Mouse (Mus musculus): ENCODE measurements at regions not wholly inside any gene's neighbourhood (a gene's known extent, or its start where the extent isn't known, plus 50 kb on each side); places are given as distances from the start of the nearest gene placed in this dataset.

DNA sequence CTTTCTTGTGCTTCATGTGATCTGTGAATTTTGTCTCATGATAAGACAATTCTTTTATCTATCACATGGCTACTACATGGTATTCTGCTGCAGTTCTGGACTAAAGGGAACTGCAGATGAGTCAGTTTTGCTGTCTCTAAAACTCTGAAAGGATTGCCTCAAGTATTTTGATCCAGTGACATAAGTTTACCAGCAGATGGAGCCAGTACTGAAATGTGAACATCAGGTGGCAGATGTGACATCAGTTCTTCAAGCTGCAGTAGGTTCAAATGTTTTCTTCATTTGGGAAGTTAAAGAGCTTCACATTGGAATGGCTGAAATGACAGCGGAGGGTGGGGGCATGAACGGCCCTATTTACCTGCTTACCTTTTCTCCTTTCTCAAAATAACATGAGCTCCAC, 170.0 kb upstream of the Ift57 start:
- peak; percentile 35 for DNase-seq
- Histone ChIP-seq H3K4me3 (ENCODE audit: low read depth, low read length) (no peak overlapping the region), H3K27ac (ENCODE audit: low read depth, low read length) (no peak overlapping the region), H3K4me1 (ENCODE audit: insufficient read depth) (no peaks in the 10 kb centered on the region), H3K27me3 (ENCODE audit: insufficient read depth, low read length) (no peaks in the 10 kb centered on the region), H3K36me3 (ENCODE audit: insufficient read depth) (no peaks in the 10 kb centered on the region), H3K4me2 (ENCODE audit: low read depth) (no peak overlapping the region), H3K9me3 (ENCODE audit: low read length) (no peaks in the 10 kb centered on the region), H3K9ac (no peak overlapping the region)
- ATAC-seq = no peak
- peak; percentile 64 for TF ChIP-seq CTCF (IDR thresholded peaks at IDR 0.05; ENCODE audit: low read depth)
- 79% methylated on average over 2 of the region's 2 CpGs for WGBS

DNA sequence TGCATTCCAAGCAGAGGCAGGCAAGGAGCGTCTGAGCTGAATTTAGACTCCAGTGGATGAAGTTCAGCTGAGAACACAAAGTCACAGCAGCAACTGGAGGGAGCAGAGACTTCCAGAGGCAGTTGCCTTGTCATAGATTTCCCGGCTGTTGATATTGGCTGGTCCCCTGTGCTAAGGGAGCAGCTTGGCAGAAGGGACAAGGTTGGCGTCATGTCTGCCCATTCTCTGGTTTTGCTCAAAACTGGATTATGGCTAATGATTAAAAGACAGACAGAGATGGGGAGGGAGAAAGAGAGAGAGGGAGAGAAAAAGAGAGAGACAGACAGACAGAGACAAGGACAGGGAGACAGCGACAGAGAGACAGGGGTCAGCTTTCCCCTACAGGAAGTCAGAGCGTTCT, 169.0 kb upstream of the Ift57 start:
- Histone ChIP-seq H3K36me3 (ENCODE audit: insufficient read depth) (no peaks in the 10 kb centered on the region), H3K27ac (ENCODE audit: low read depth, low read length) (no peak overlapping the region), H3K9ac (no peak overlapping the region), H3K4me2 (ENCODE audit: low read depth) (no peak overlapping the region), H3K9me3 (ENCODE audit: low read length) (no peaks in the 10 kb centered on the region), H3K4me3 (ENCODE audit: low read depth, low read length) (no peak overlapping the region), H3K4me1 (ENCODE audit: insufficient read depth) (no peaks in the 10 kb centered on the region), H3K27me3 (ENCODE audit: insufficient read depth, low read length) (no peaks in the 10 kb centered on the region)
- WGBS = 90% methylated on average over 5 of the region's 5 CpGs
- DNase-seq = no peak
- TF ChIP-seq CTCF (IDR thresholded peaks at IDR 0.05; ENCODE audit: low read depth) = no peak
- ATAC-seq = no peak

DNA sequence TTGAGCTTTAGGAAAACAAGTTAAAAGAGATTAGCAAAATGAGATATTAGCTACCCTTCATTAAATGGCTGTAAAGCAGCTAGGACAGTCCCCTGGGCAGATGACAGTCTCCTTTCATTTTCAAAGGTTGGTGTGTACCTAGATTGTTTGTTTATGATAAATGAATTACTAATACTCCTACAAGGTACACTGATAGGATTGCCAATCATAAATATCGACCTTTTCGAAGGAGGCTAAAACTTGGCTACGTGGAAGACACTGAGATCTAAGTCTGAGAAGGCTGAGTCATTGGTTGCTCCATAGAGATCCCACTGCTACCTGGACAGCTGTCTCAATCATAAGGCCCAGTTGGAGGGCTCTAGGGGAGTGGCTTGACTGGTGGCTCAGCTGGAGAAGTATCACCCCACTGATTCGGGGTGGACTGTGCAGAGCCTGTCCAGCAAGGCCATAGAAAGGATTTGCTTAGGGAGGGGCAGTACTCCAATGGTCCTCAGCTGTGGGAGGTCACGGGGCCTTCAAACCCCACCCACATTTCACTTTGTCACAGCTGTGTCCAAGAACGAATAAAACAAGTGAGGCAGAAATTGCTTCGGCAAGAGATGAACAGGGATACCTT, 166.9 kb upstream of the Ift57 start:
- WGBS = 80% methylated on average over 7 of the region's 7 CpGs
- H3K9ac ChIP-seq = no peak overlapping the region
- no peaks in the 10 kb centered on the region for H3K27me3 ChIP-seq (ENCODE audit: insufficient read depth, low read length)
- H3K4me1 ChIP-seq (ENCODE audit: insufficient read depth) = no peaks in the 10 kb centered on the region
- ATAC-seq (no peak), DNase-seq (no peak)
- H3K27ac ChIP-seq (ENCODE audit: low read depth, low read length) = no peak overlapping the region
- TF ChIP-seq CTCF (IDR thresholded peaks at IDR 0.05; ENCODE audit: low read depth) = no peak
- no peaks in the 10 kb centered on the region for H3K36me3 ChIP-seq (ENCODE audit: insufficient read depth)
- H3K4me2 ChIP-seq (ENCODE audit: low read depth) = no peak overlapping the region
- H3K9me3 ChIP-seq (ENCODE audit: low read length) = no peaks in the 10 kb centered on the region
- no peak overlapping the region for H3K4me3 ChIP-seq (ENCODE audit: low read depth, low read length)

DNA sequence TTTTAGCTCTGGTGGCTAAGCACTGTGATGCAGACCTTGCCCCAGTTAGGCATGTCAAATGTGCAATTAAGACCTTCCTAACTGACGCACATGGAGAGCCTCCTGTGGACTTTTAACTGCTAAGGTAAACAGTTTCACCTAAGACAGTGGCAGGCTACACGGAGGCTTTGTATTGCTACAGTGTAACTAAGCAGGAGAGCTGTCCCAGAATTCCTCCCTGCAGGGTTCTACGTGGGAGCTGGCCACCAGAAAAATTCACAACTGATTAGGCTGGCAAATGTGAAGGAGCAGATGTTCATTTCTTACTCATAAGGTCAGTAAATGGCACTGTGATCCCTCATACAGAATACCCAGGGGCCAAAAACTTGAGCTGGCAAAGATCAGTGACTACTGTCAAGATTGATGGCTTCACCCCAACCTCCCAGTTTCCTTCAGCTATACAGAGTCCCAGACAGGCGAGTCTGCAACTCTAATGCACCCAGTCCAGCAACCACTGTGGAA, 165.5 kb upstream of the Ift57 start:
- ATAC-seq = no peak
- WGBS = 47% methylated on average over 4 of the region's 4 CpGs

DNA sequence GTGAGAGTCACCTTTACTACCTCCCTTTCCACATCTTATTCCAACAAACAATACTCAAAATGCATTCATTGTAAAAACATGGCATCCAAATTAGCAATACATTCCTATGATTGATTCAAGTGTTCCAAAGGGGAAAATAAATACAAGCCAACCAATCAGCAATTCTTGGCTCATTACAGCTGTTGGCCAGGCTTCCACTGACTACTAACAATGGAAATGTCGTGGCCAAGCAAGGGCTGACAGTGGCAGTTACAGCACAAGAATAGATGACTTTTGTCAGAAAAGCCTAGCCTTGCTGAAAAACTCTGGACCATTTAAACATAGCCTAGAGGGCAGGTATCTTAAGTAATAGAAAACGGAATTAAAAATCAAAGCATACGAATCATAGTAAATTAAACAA, 148.8 kb upstream of the Ift57 start:
- H3K9ac ChIP-seq = no peak overlapping the region
- no peaks in the 10 kb centered on the region for H3K36me3 ChIP-seq (ENCODE audit: insufficient read depth)
- no peaks in the 10 kb centered on the region for H3K27me3 ChIP-seq (ENCODE audit: insufficient read depth, low read length)
- H3K4me3 ChIP-seq (ENCODE audit: low read depth, low read length) = no peak overlapping the region
- no peak for TF ChIP-seq CTCF (IDR thresholded peaks at IDR 0.05; ENCODE audit: low read depth)
- H3K4me1 ChIP-seq (ENCODE audit: insufficient read depth) = no peaks in the 10 kb centered on the region
- peak; percentile 24 for DNase-seq
- WGBS = 52% methylated on average over 3 of the region's 3 CpGs
- ATAC-seq = no peak
- no peak overlapping the region for H3K27ac ChIP-seq (ENCODE audit: low read depth, low read length)
- no peak overlapping the region for H3K4me2 ChIP-seq (ENCODE audit: low read depth)
- no peaks in the 10 kb centered on the region for H3K9me3 ChIP-seq (ENCODE audit: low read length)

More for the DNA sequence above, 165.5 kb upstream of the Ift57 start:
- H3K4me3 ChIP-seq (ENCODE audit: low read depth, low read length) = no peak overlapping the region
- no peak overlapping the region for H3K4me2 ChIP-seq (ENCODE audit: low read depth)
- H3K4me1 ChIP-seq (ENCODE audit: insufficient read depth) = no peaks in the 10 kb centered on the region
- TF ChIP-seq CTCF (IDR thresholded peaks at IDR 0.05; ENCODE audit: low read depth) = no peak
- H3K9me3 ChIP-seq (ENCODE audit: low read length) = no peaks in the 10 kb centered on the region
- no peaks in the 10 kb centered on the region for H3K27me3 ChIP-seq (ENCODE audit: insufficient read depth, low read length)
- DNase-seq = no peak
- no peak overlapping the region for H3K27ac ChIP-seq (ENCODE audit: low read depth, low read length)
- no peaks in the 10 kb centered on the region for H3K36me3 ChIP-seq (ENCODE audit: insufficient read depth)
- H3K9ac ChIP-seq = no peak overlapping the region

- no peaks in the 10 kb centered on the region for H3K36me3 ChIP-seq (ENCODE audit: insufficient read depth)
- no peaks in the 10 kb centered on the region for H3K27me3 ChIP-seq (ENCODE audit: insufficient read depth, low read length)
- no peak overlapping the region for H3K4me3 ChIP-seq (ENCODE audit: low read depth, low read length)
- no peaks in the 10 kb centered on the region for H3K9me3 ChIP-seq (ENCODE audit: low read length)
- H3K9ac ChIP-seq = no peak overlapping the region
- no peak for TF ChIP-seq CTCF (IDR thresholded peaks at IDR 0.05; ENCODE audit: low read depth)
- no peak overlapping the region for H3K4me2 ChIP-seq (ENCODE audit: low read depth)
- H3K27ac ChIP-seq (ENCODE audit: low read depth, low read length) = no peak overlapping the region
- DNase-seq = no peak
- ATAC-seq = no peak
- H3K4me1 ChIP-seq (ENCODE audit: insufficient read depth) = no peaks in the 10 kb centered on the region; the same call in 1 of the 2 replicates
- 82% methylated on average over 2 of the region's 2 CpGs for WGBS
Observed at GRCm38 (mm10) chr16:49570031-49570430, 129.0 kb upstream of the Ift57 start.

DNA sequence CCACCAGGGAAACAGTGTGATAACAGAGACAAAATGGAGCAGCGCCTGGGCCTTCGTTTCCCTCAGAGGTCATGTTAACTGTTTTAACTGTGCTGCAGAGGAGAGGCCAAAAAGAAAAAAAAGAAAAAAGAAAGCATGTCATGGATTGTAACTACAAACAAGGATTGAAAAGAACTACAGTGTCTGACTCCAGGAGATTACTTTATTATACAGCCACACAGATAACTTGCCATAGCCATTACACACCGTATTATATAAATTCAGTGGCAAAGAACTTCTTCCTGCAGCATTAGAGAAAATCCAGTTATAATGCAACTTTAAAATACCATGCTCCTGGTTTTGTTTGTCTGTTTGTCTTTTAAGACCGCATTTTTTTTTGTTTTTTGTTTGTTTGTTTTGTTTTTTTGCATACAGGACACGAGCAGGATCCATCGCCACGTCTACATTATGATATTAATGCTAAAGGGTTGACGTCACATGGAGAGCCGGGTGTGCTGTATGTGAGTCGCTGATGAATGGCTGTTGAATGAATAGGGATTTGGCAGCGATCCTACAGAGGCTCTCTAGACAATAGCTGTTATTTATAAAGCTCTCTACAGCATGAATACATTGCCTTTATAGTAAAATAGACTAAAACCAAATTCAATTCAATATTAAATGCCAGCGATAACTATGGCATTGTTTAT, 126.4 kb upstream of the Ift57 start:
- no peak overlapping the region for H3K4me3 ChIP-seq (ENCODE audit: low read depth, low read length)
- no peak for TF ChIP-seq CTCF (IDR thresholded peaks at IDR 0.05; ENCODE audit: low read depth)
- no peaks in the 10 kb centered on the region for H3K27me3 ChIP-seq (ENCODE audit: insufficient read depth, low read length)
- H3K36me3 ChIP-seq (ENCODE audit: insufficient read depth) = no peaks in the 10 kb centered on the region
- H3K9me3 ChIP-seq (ENCODE audit: low read length) = no peaks in the 10 kb centered on the region
- ATAC-seq (peak; percentile 73), DNase-seq (peak; percentile 46)
- H3K4me2 ChIP-seq (ENCODE audit: low read depth) = 0 out of 2 replicates have a peak overlapping the region, but pooled peaks have one; percentile 19
- no peak overlapping the region for H3K9ac ChIP-seq
- no peaks in the 10 kb centered on the region; the same call in 1 of the 2 replicates for H3K4me1 ChIP-seq (ENCODE audit: insufficient read depth)
- WGBS = 15% methylated on average over 12 of the region's 12 CpGs
- H3K27ac ChIP-seq (ENCODE audit: low read depth, low read length) = no peak overlapping the region

Data from forebrain, postnatal 0 days (tissue).